Mouse (Mus musculus) layer of hippocampus, adult 9-11 months (tissue): ENCODE measurements at regions not wholly inside any gene's neighbourhood (a gene's known extent, or its start where the extent isn't known, plus 50 kb on each side); places are given as distances from the start of the nearest gene placed in this dataset.
A peak's percentile ranks its signal among the peaks of the same experiment; 100 is the strongest.

ENCODE experiments used
- DNase-seq: peaks from one replicate; pipeline ENCODE4 v3.0.0; 2022

- DNase-seq: no peak
Observed at GRCm38 (mm10) chr13:6189566-6189965, 328.3 kb downstream of the Klf6 start.

- DNase-seq: no peak
Observed at GRCm38 (mm10) chr13:6191186-6191914, 330.1 kb downstream of the Klf6 start.

- peak; percentile 14 for DNase-seq
Observed at GRCm38 (mm10) chr13:6191915-6192295, 330.6 kb downstream of the Klf6 start.

- DNase-seq: no peak
Observed at GRCm38 (mm10) chr13:6196690-6197089, 335.4 kb downstream of the Klf6 start.

- no peak for DNase-seq
Observed at GRCm38 (mm10) chr13:6199107-6199506, 337.8 kb downstream of the Klf6 start.

GRCm38 (mm10) chr13:6201516-6201915 is 340.2 kb downstream of the Klf6 start:
- DNase-seq: no peak

- no peak for DNase-seq
Observed at GRCm38 (mm10) chr13:6204801-6205200, 343.1 kb upstream of the Pitrm1 start.

- no peak for DNase-seq
Observed at GRCm38 (mm10) chr13:6212550-6212949, 335.4 kb upstream of the Pitrm1 start.

GRCm38 (mm10) chr13:6214189-6214588 is 333.8 kb upstream of the Pitrm1 start:
- no peak for DNase-seq

- DNase-seq: no peak
Observed at GRCm38 (mm10) chr13:6226087-6226643, 321.8 kb upstream of the Pitrm1 start.

- no peak for DNase-seq
Observed at GRCm38 (mm10) chr13:6228278-6228677, 319.7 kb upstream of the Pitrm1 start.

- no peak for DNase-seq
Observed at GRCm38 (mm10) chr13:6235394-6235793, 312.6 kb upstream of the Pitrm1 start.

- DNase-seq: no peak
Observed at GRCm38 (mm10) chr13:6236503-6236902, 311.4 kb upstream of the Pitrm1 start.

GRCm38 (mm10) chr13:6237201-6237600 is 310.7 kb upstream of the Pitrm1 start:
- DNase-seq: no peak

- DNase-seq: no peak
Observed at GRCm38 (mm10) chr13:6240855-6241254, 307.1 kb upstream of the Pitrm1 start.

- DNase-seq: no peak
Observed at GRCm38 (mm10) chr13:6241472-6242123, 306.4 kb upstream of the Pitrm1 start.

- no peak for DNase-seq
Observed at GRCm38 (mm10) chr13:6250106-6250505, 297.8 kb upstream of the Pitrm1 start.

GRCm38 (mm10) chr13:6251025-6251862 is 296.7 kb upstream of the Pitrm1 start:
- DNase-seq: no peak

GRCm38 (mm10) chr13:6252100-6252499 is 295.8 kb upstream of the Pitrm1 start:
- DNase-seq: no peak

GRCm38 (mm10) chr13:6255303-6255702 is 292.6 kb upstream of the Pitrm1 start:
- DNase-seq: no peak

- DNase-seq: no peak
Observed at GRCm38 (mm10) chr13:6255728-6256496, 292.0 kb upstream of the Pitrm1 start.

- DNase-seq: no peak
Observed at GRCm38 (mm10) chr13:6258456-6258855, 289.5 kb upstream of the Pitrm1 start.
